Mouse (Mus musculus) embryonic facial prominence, embryonic 15.5 days (tissue): ENCODE data around the gene Mars. TPM values are rescaled to one million over a fixed set of nuclear protein-coding genes. Genes with fewer than 3 reads are reported as not detected.

Source experiments
- ATAC-seq: fragments of 200-750 bp; cut with Nextera tagmentation; 2 replicates; pipeline ENCODE4 v1.8.0; 2017; ENCODE audit warnings: low read depth, moderate TSS enrichment; ENCODE audit not compliant: insufficient number of reproducible peaks, low FRiP score, low TSS enrichment
- H3K27ac ChIP-seq: fragments of 300-500 bp; sonication (generic); replicated peaks from 2 replicates; pipeline ENCODE4 v1.5.1; 2015; ENCODE audit warnings: mild to moderate bottlenecking, inconsistent platforms
- H3K27me3 ChIP-seq: fragments of 300-500 bp; sonication (generic); 2 replicates; pipeline ENCODE4 v1.6.1; 2015; ENCODE audit warnings: inconsistent platforms
- H3K36me3 ChIP-seq: fragments of 300-500 bp; sonication (generic); 2 replicates; pipeline ENCODE4 v1.6.1; 2015; ENCODE audit warnings: mild to moderate bottlenecking, inconsistent platforms
- H3K4me1 ChIP-seq: fragments of 300-500 bp; sonication (generic); 2 replicates; pipeline ENCODE4 v1.6.1; 2015; ENCODE audit warnings: inconsistent platforms
- H3K4me2 ChIP-seq: fragments of 300-500 bp; sonication (generic); replicated peaks from 2 replicates; pipeline ENCODE4 v1.6.1; 2015; ENCODE audit warnings: mild to moderate bottlenecking, inconsistent platforms
- H3K4me3 ChIP-seq: fragments of 300-500 bp; sonication (generic); replicated peaks from 2 replicates; pipeline ENCODE4 v1.5.1; 2015; ENCODE audit warnings: mild to moderate bottlenecking, inconsistent platforms
- H3K9ac ChIP-seq: fragments of 300-500 bp; sonication (generic); 2 replicates; pipeline ENCODE4 v1.6.1; 2015; ENCODE audit warnings: inconsistent platforms
- H3K9me3 ChIP-seq: fragments of 300-500 bp; sonication (generic); replicated peaks from 2 replicates; pipeline ENCODE4 v1.6.1; 2016; ENCODE audit warnings: inconsistent platforms
- WGBS: fragments of 180-500 bp; shearing (Covaris S2); methylation state at CpG from one replicate; pipeline ENCODE4 v1.1.7; 2015; 5-methylcytosine and 5-hydroxymethylcytosine counted together
- polyA plus RNA-seq: library from polyadenylated mRNA; unstranded; fragments of >200 nt; fragmentation: Nextera tagmentation; extraction: Ambion mirVana; gene quantifications from 2 replicates; pipeline ENCODE4 v1.2.1, GENCODE M21; 2015

The Mars gene
- polyA plus RNA-seq, 1 experiment from 2014 or later = 101 TPM

GRCm38 (mm10) chr10:127282620-127283215, 28.9 kb downstream of the Mars start:
- H3K27ac ChIP-seq = no peak overlapping the region
- no peak overlapping the region for H3K4me2 ChIP-seq
- peaks cover 98% of the 10 kb centered on the region for H3K36me3 ChIP-seq
- no peaks in the 10 kb centered on the region for H3K27me3 ChIP-seq
- no peak overlapping the region for H3K4me3 ChIP-seq
- no peak for ATAC-seq
- H3K9me3 ChIP-seq = no peaks in the 10 kb centered on the region
- WGBS = 82% methylated on average over 13 of the region's 13 CpGs
- H3K4me1 ChIP-seq = peaks cover 33% of the 10 kb centered on the region
- H3K9ac ChIP-seq = no peak overlapping the region

GRCm38 (mm10) chr10:127281316-127281715, 30.3 kb downstream of the Mars start:
- no peaks in the 10 kb centered on the region for H3K9me3 ChIP-seq
- no peak overlapping the region for H3K4me3 ChIP-seq
- no peak overlapping the region for H3K9ac ChIP-seq
- peaks cover 19% of the 10 kb centered on the region for H3K4me1 ChIP-seq
- H3K4me2 ChIP-seq = no peak overlapping the region
- no peak overlapping the region for H3K27ac ChIP-seq
- WGBS = 83% methylated on average over 8 of the region's 8 CpGs
- no peaks in the 10 kb centered on the region for H3K27me3 ChIP-seq
- no peak for ATAC-seq
- peaks cover 100% of the 10 kb centered on the region for H3K36me3 ChIP-seq

DNA sequence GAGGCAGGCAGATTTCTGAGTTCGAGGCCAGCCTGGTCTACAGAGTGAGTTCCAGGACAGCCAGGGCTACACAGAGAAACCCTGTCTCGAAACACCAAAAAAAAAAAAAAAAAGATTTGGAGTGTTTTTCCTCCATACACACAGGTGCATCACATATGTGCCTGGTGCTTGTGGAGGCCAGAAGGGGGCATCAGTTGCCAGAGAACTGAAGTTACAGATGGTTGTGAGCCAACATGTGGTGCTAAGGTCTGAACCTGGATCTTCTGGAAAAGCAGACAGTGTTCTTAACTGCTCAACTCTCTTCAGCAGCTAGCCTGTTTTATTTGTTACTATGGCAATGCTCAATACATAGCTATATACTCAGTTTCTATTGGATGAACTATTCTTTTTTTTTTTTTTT, 31.9 kb downstream of the Mars start:
- H3K36me3 ChIP-seq = peaks cover 100% of the 10 kb centered on the region
- no peaks in the 10 kb centered on the region for H3K27me3 ChIP-seq
- no peak overlapping the region for H3K4me3 ChIP-seq
- H3K4me2 ChIP-seq = no peak overlapping the region
- 88% methylated on average over 2 of the region's 2 CpGs for WGBS
- no peak for ATAC-seq
- peaks cover 4% of the 10 kb centered on the region for H3K4me1 ChIP-seq
- H3K27ac ChIP-seq = no peak overlapping the region
- H3K9ac ChIP-seq = no peak overlapping the region
- no peaks in the 10 kb centered on the region for H3K9me3 ChIP-seq

DNA sequence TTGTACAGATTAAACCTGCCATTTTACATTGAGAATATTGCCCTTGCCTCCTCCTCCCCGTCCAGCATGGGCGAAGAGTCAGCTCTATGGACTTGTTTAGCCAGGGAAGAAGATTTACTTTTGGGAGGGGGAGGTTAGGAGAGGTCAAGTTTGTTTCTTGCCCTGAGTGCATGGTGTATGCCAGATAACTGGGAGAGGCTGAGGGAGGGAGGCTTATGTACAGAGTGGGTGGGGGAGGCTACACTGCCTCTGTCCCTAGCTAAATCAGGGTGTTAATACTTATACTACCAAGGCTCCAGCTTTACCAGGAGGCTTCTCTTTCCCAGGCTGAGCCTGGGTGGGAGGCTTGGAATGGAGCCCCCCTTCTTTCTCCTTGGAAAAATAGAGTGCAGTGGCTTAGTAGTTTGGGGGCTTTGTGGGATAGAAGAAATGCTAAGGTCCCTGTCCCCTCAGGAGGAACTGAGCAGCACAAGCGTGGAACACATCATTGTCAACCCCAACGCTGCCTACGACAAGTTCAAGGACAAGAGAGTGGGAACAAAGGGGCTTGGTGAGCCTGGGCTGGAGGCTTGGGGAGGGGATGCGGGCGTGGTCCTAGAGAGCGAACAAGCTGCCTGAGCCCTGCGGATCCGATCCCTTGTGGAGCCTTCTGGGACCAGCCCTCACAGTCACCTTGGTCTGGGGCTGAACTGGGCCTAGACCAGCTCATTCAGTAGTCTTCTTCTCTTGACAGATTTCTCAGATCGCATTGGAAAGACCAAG, 37.1 kb downstream of the Mars start:
- Histone ChIP-seq H3K36me3 (peaks cover 94% of the 10 kb centered on the region), H3K4me3 (no peak overlapping the region), H3K27me3 (no peaks in the 10 kb centered on the region), H3K4me2 (no peak overlapping the region), H3K9me3 (no peaks in the 10 kb centered on the region), H3K9ac (no peak overlapping the region), H3K4me1 (no peaks in the 10 kb centered on the region; the same call in 1 of the 2 replicates), H3K27ac (no peak overlapping the region)
- 89% methylated on average over 11 of the region's 11 CpGs for WGBS
- ATAC-seq = no peak

DNA sequence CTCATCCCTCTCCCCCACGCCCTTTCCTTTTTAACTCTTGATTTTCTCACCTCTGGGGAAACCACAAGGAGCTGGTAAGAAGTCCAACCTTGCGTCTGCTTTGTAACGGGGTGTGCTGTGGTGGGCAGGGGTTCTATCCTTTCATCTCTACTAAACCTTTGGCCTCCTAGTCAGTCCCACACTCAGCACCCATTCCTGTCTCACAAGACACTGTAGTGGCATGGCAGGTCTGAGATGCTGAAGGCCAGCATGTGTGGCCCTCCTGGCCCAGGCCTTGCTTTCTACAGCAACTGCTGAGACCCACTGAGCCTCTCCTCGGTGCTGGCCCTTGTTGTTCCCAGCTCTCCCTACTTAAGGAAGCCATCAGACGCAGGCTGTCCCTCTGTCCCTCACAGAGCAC, 39.2 kb downstream of the Mars start:
- Histone ChIP-seq H3K27me3 (no peaks in the 10 kb centered on the region), H3K4me2 (no peak overlapping the region), H3K27ac (no peak overlapping the region), H3K4me1 (peaks cover 14% of the 10 kb centered on the region), H3K9me3 (no peaks in the 10 kb centered on the region), H3K4me3 (no peak overlapping the region), H3K36me3 (peaks cover 85% of the 10 kb centered on the region), H3K9ac (no peak overlapping the region)
- WGBS = 89% methylated on average over 5 of the region's 5 CpGs
- ATAC-seq = no peak

DNA sequence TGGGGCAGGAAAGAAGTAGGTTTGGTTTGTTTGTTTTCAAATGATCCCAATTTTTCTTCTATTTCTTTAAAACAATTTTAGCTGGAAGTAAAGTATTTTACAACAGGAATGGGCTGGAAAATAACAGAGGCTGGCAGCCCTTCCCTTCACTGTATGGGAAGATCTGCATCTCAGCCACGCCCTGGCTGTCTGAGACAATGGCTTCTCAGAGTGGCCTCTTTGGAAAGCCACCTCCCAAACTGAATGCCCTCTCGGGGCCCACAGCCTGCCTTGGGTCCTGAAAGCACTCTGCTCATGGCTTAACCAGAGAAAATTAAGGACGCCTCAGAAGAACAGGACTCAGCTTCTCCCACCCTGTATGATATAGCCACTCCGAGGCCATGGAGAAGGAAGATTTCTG, 41.7 kb downstream of the Mars start:
- H3K27ac ChIP-seq = no peak overlapping the region
- no peak for ATAC-seq
- H3K4me2 ChIP-seq = no peak overlapping the region
- H3K9ac ChIP-seq = no peak overlapping the region
- H3K36me3 ChIP-seq = peaks cover 61% of the 10 kb centered on the region
- H3K9me3 ChIP-seq = no peaks in the 10 kb centered on the region
- H3K4me3 ChIP-seq = no peak overlapping the region
- no peaks in the 10 kb centered on the region for H3K27me3 ChIP-seq
- peaks cover 20% of the 10 kb centered on the region for H3K4me1 ChIP-seq
- WGBS = 70% methylated on average over 4 of the region's 4 CpGs

DNA sequence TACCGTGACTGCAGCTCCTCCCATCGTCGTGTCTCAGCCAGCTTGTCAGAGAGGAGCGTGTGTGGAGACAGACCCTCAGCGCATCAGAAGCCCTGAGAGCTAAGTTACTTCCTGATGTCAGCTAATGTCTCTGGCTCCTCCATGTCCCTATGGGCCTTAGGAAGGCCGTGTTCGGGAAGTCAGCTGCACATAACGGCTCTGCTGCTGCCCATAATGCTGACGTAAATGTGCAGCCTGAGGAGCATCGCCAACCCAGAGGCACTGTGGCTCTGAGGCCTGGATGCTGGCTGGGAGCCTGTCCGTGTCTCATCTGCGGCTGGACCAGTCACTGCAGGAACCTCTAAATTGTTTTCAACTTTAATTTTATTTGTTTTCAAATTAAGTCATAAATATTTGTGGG, 42.5 kb downstream of the Mars start:
- Histone ChIP-seq H3K27me3 (peaks cover 4% of the 10 kb centered on the region), H3K4me3 (no peak overlapping the region), H3K9ac (no peak overlapping the region), H3K27ac (no peak overlapping the region), H3K9me3 (no peaks in the 10 kb centered on the region), H3K4me1 (peaks cover 20% of the 10 kb centered on the region), H3K36me3 (peaks cover 52% of the 10 kb centered on the region), H3K4me2 (no peak overlapping the region)
- 76% methylated on average over 12 of the region's 12 CpGs for WGBS
- no peak for ATAC-seq

GRCm38 (mm10) chr10:127268401-127268800, 43.2 kb downstream of the Mars start:
- H3K4me3 ChIP-seq = no peak overlapping the region
- H3K36me3 ChIP-seq = peaks cover 47% of the 10 kb centered on the region
- peaks cover 5% of the 10 kb centered on the region for H3K27me3 ChIP-seq
- H3K4me1 ChIP-seq = peaks cover 20% of the 10 kb centered on the region
- H3K4me2 ChIP-seq = no peak overlapping the region
- 83% methylated on average over 5 of the region's 5 CpGs for WGBS
- H3K9ac ChIP-seq = 0 out of 2 replicates have a peak overlapping the region, but pooled peaks have one; percentile 2
- H3K9me3 ChIP-seq = no peaks in the 10 kb centered on the region
- no peak for ATAC-seq
- no peak overlapping the region for H3K27ac ChIP-seq

- Histone ChIP-seq H3K9ac (peak overlapping the region; percentile 100; the same call in 1 of the 2 replicates), H3K4me2 (peak overlapping the region; percentile 86), H3K9me3 (no peaks in the 10 kb centered on the region), H3K4me3 (peak overlapping the region; percentile 99), H3K4me1 (peaks cover 27% of the 10 kb centered on the region), H3K27ac (no peak overlapping the region), H3K27me3 (peaks cover 8% of the 10 kb centered on the region), H3K36me3 (peaks cover 36% of the 10 kb centered on the region)
- ATAC-seq = no peak
- 66% methylated on average over 5 of the region's 5 CpGs for WGBS
Observed at GRCm38 (mm10) chr10:127267318-127267717, 44.3 kb downstream of the Mars start.

DNA sequence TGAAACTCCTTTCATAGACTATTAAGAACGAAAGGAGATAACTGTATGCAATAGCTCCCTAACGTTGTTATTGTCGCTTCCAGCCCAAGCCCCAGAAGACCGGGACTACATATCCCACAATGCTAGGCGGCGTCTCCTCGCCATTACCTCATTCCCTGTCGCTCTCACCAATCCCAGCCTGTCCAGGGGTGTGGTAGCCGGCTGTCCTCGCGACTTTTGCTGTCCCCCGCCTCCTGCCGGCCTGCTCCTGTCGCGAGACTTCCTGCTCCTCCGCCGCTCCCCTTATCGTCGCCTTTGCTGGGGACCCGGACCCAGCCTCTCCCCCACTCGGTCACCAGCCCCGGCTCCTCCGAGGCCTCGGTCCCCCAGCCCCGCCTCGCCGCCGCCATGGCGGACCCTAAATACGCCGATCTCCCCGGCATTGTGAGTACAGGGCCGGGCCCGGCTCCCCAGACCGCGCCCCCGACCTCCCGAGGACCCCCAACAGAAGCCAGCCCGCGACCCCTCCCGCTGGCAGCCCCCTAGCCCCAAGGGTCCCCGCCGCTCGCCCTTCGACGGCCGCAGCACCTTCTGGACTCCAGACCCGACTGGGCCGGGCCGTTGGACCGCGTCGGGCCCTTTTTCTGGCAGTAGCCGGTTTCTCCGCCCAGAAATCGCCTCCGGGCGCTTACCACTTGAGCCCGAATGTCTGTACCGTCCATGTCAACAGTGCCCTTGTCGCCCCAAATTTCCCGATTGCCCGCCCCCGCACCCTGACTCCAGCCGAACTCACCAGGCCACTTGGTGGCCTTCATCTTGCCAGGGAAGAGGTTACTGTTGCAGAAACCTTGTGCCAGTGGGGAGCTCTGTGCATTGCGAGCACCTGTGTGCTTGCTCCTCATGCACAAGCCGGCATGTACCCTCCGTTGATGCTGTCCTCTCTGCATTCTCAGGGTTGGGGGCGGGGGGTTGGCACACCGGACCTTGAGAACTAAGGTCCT, 45.2 kb downstream of the Mars start, which contains the start of gene Dctn2:
Gene Dctn2 (plus strand): TSS at position 257 of the 980 bp plus-strand sequence.
- Histone ChIP-seq H3K27ac (peak within 1 kb of the TSS; percentile 87), H3K9ac (peak within 1 kb of the TSS; percentile 100), H3K27me3 (peaks cover 9% of the 10 kb centered on the region), H3K4me2 (peak within 1 kb of the TSS; percentile 86), H3K9me3 (no peaks in the 10 kb centered on the region), H3K4me1 (peaks cover 33% of the 10 kb centered on the region), H3K36me3 (peaks cover 28% of the 10 kb centered on the region), H3K4me3 (peak within 1 kb of the TSS; percentile 99)
- peak; percentile 97 for ATAC-seq
- WGBS = under 1% methylated on average over 69 of the region's 70 CpGs

GRCm38 (mm10) chr10:127265727-127266111, 45.9 kb downstream of the Mars start:
- peaks cover 9% of the 10 kb centered on the region for H3K27me3 ChIP-seq
- H3K4me3 ChIP-seq = peak overlapping the region; percentile 99
- H3K27ac ChIP-seq = no peak overlapping the region
- no peak for ATAC-seq
- WGBS = 30% methylated on average over 4 of the region's 4 CpGs
- peaks cover 22% of the 10 kb centered on the region for H3K36me3 ChIP-seq
- no peak overlapping the region for H3K9ac ChIP-seq
- peak overlapping the region; percentile 86 for H3K4me2 ChIP-seq
- H3K4me1 ChIP-seq = peaks cover 33% of the 10 kb centered on the region
- no peaks in the 10 kb centered on the region for H3K9me3 ChIP-seq
